Mouse (Mus musculus): ENCODE data around the gene Txnip.
"Not testable (repeated sequence)": the region's sequence is repeated elsewhere in the genome, so short reads cannot be mapped to it uniquely, and the experiment has no call there.

Txnip gene

GRCm38 (mm10) chr3:96598156-96599068, 40.7 kb downstream of the Txnip start:
- in situ Hi-C loops (cut with MboI; ENCODE audit: low pct_unique_long_range_greater_than_20kb in 1 of 2, low sequenced_read_pairs in 2 of 2, unreplicated experiment in 1 of 2) = no loop called here

- in situ Hi-C loops (cut with MboI; ENCODE audit: low pct_unique_long_range_greater_than_20kb in 1 of 2, low sequenced_read_pairs in 2 of 2, unreplicated experiment in 1 of 2) = no loop called here
Observed at GRCm38 (mm10) chr3:96599069-96599393, 41.3 kb downstream of the Txnip start.

- in situ Hi-C loops (cut with MboI; ENCODE audit: low pct_unique_long_range_greater_than_20kb in 1 of 2, low sequenced_read_pairs in 2 of 2, unreplicated experiment in 1 of 2) = no loop called here
Observed at GRCm38 (mm10) chr3:96599411-96599810, 41.7 kb downstream of the Txnip start.

- in situ Hi-C loops (cut with MboI; ENCODE audit: low pct_unique_long_range_greater_than_20kb in 1 of 2, low sequenced_read_pairs in 2 of 2, unreplicated experiment in 1 of 2) = no loop called here
Observed at GRCm38 (mm10) chr3:96600639-96601250, 43.0 kb downstream of the Txnip start, which contains the start of gene Lix1l. Gene Lix1l (plus strand): TSS chr3:96601149.

- in situ Hi-C loops (cut with MboI; ENCODE audit: low pct_unique_long_range_greater_than_20kb in 1 of 2, low sequenced_read_pairs in 2 of 2, unreplicated experiment in 1 of 2) = no loop called here
Observed at GRCm38 (mm10) chr3:96601251-96601787, 43.6 kb downstream of the Txnip start.

- in situ Hi-C loops (cut with MboI; ENCODE audit: low pct_unique_long_range_greater_than_20kb in 1 of 2, low sequenced_read_pairs in 2 of 2, unreplicated experiment in 1 of 2) = no loop called here
Observed at GRCm38 (mm10) chr3:96601941-96602703, 44.4 kb downstream of the Txnip start.

GRCm38 (mm10) chr3:96602704-96603084, 44.9 kb downstream of the Txnip start:
- in situ Hi-C loops (cut with MboI; ENCODE audit: low pct_unique_long_range_greater_than_20kb in 1 of 2, low sequenced_read_pairs in 2 of 2, unreplicated experiment in 1 of 2) = no loop called here

GRCm38 (mm10) chr3:96603311-96603710, 45.6 kb downstream of the Txnip start:
- in situ Hi-C loops (cut with MboI; ENCODE audit: low pct_unique_long_range_greater_than_20kb in 1 of 2, low sequenced_read_pairs in 2 of 2, unreplicated experiment in 1 of 2) = no loop called here

- in situ Hi-C loops (cut with MboI; ENCODE audit: low pct_unique_long_range_greater_than_20kb in 1 of 2, low sequenced_read_pairs in 2 of 2, unreplicated experiment in 1 of 2) = not testable (repeated sequence)
Observed at GRCm38 (mm10) chr3:96606007-96606406, 48.2 kb downstream of the Txnip start.

- in situ Hi-C loops (cut with MboI; ENCODE audit: low pct_unique_long_range_greater_than_20kb in 1 of 2, low sequenced_read_pairs in 2 of 2, unreplicated experiment in 1 of 2) = no loop called here
Observed at GRCm38 (mm10) chr3:96606618-96607017, 48.9 kb downstream of the Txnip start.

Measured in mouse embryonic stem cell (cell line).